Mouse (Mus musculus) ES-Bruce4 (cell line): ENCODE data around the gene Thsd7b. TPM values are rescaled to one million over a fixed set of nuclear protein-coding genes. Genes with fewer than 3 reads are reported as not detected.

ENCODE experiments used
- H3K27ac ChIP-seq: 2 replicates; pipeline ENCODE4 v1.5.1; 2012; ENCODE audit warnings: low read length, inconsistent platforms; ENCODE audit not compliant: insufficient read depth
- H3K27me3 ChIP-seq: 2 replicates; pipeline ENCODE4 v1.6.1; 2012; ENCODE audit warnings: mild to moderate bottlenecking, low read length, inconsistent platforms; ENCODE audit not compliant: control insufficient read depth, poor library complexity, insufficient read depth, severe bottlenecking
- H3K36me3 ChIP-seq: 2 replicates; pipeline ENCODE4 v1.6.1; 2012; ENCODE audit warnings: inconsistent platforms, mild to moderate bottlenecking, low read length, moderate library complexity; ENCODE audit not compliant: control insufficient read depth, poor library complexity, insufficient read depth, severe bottlenecking
- H3K4me1 ChIP-seq: one replicate; pipeline ENCODE4 v1.8.1; 2011; ENCODE audit warnings: low read length; ENCODE audit not compliant: control insufficient read depth, insufficient read depth
- H3K4me3 ChIP-seq: 2 replicates; pipeline ENCODE4 v1.5.1; 2011; ENCODE audit warnings: low read depth, mild to moderate bottlenecking, low read length
- H3K9ac ChIP-seq: 2 replicates; pipeline ENCODE4 v1.6.1; 2012; ENCODE audit warnings: low read depth, mild to moderate bottlenecking, inconsistent platforms; ENCODE audit not compliant: poor library complexity, severe bottlenecking
- H3K9me3 ChIP-seq: replicated peaks from 2 replicates; pipeline ENCODE4 v1.6.1; 2012; ENCODE audit warnings: mild to moderate bottlenecking, low read length, inconsistent platforms; ENCODE audit not compliant: control insufficient read depth, poor library complexity, insufficient read depth, severe bottlenecking
- CTCF ChIP-seq: IDR thresholded peaks from one replicate; pipeline ENCODE4 v1.8.1; 2011; ENCODE audit warnings: low read depth, low read length
- EP300 ChIP-seq: IDR thresholded peaks from 2 replicates; pipeline ENCODE4 v1.6.1; 2011; ENCODE audit warnings: low read depth, low read length; ENCODE audit not compliant: insufficient read depth
- POLR2A ChIP-seq: IDR thresholded peaks from one replicate; pipeline ENCODE4 v1.8.1; 2011; ENCODE audit warnings: low read length; ENCODE audit not compliant: insufficient read depth
- polyA plus RNA-seq: library from polyadenylated mRNA; stranded (reverse); fragments of >200 nt; gene quantifications from 2 replicates; pipeline ENCODE4 v1.2.4, GENCODE M21; 2011; ENCODE audit warnings: low read depth; ENCODE audit not compliant: missing spikeins, insufficient read depth, insufficient read length

Thsd7b gene
- polyA plus RNA-seq, 1 experiment, result 0.18 TPM

DNA sequence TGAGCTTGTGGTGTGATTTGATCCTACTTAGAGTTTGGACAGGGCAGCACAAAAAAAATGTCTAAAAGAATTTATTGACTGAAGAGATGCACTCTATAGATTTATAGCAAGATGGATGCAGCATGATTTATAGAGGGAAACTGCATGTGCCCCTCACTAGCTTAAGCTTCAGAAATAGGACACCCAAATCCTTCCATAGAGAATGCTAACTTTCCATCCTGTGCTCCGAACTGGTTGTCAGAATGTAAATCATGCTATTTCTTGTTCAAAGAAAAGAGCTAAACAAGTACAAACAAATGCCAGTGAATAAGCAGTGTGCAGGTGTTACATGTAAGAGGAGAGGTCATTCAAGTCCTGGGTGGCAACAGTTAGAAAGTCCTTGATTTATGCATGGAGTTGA, 402.8 kb downstream of the Thsd7b start:
- H3K9ac ChIP-seq, result no peak overlapping the region
- TF ChIP-seq POLR2A (no peak), EP300 (no peak), CTCF (no peak)
- no peak overlapping the region for H3K27ac ChIP-seq
- H3K36me3 ChIP-seq, result no peaks in the 10 kb centered on the region
- H3K27me3 ChIP-seq, result no peaks in the 10 kb centered on the region
- no peak overlapping the region for H3K4me3 ChIP-seq
- H3K9me3 ChIP-seq, result no peaks in the 10 kb centered on the region
- no peaks in the 10 kb centered on the region for H3K4me1 ChIP-seq

DNA sequence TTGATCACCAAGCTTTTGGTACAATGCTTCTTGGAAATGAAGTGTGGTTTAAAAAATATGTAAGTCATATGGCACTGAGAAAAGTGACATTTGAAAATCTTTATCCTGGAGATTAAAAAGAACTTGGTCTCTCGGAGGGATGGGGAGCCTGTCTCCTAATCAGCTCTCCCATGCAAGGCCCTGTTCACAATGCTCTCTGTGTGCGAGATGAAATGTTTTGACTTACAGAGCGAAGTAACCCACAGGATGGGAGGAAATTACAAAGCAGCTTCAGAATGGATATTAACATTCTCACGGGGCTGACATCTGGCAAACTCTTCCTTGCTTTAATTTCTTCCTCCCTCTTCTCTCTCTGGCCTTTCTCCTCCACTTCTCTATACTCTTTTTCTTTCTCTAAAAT, 405.7 kb downstream of the Thsd7b start:
- Histone ChIP-seq H3K36me3 (no peaks in the 10 kb centered on the region), H3K9me3 (no peaks in the 10 kb centered on the region), H3K4me3 (no peak overlapping the region), H3K4me1 (no peaks in the 10 kb centered on the region), H3K27me3 (no peaks in the 10 kb centered on the region), H3K9ac (no peak overlapping the region), H3K27ac (no peak overlapping the region)
- TF ChIP-seq EP300 (no peak), CTCF (no peak), POLR2A (no peak)

DNA sequence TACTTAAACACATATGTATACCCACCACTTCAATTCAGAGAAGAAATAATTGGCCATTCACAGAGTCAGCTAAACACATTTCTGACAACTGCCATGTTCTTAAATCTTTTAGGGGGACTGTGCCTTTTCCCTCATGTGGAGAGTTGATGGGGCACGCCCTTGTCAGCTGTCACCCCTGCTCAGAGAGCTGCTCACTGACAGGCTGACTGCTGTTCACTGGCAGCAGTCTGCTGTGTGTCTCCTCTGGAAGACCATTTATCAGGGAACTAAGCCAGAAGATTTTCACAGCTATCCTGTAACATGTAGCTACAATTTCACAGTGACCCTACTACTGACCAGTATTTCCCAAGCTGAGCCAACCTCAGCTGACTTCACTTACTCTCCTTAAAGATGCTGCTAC, 432.6 kb downstream of the Thsd7b start:
- H3K36me3 ChIP-seq, result no peaks in the 10 kb centered on the region

DNA sequence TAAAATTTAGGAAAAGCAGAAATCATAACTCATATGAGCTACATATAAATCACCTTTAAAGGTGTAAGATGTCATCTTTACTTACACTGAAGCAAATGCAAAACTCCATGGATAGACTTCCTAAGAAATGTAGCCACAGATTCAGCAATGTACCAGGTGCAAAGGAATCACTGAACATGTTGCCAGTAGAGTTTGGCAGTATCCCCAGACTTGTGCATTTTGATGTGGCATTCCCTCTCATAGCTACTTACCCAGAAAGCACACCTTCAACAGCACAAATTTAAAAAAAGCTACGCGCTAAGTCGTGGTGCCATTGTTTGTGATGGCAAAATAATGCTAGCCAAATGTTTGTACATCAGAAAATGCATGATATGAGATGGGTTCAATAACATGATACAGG, 439.6 kb downstream of the Thsd7b start:
- H3K4me3 ChIP-seq, result no peak overlapping the region
- TF ChIP-seq EP300 (no peak), POLR2A (no peak), CTCF (no peak)
- H3K27ac ChIP-seq, result no peak overlapping the region
- H3K9me3 ChIP-seq, result no peaks in the 10 kb centered on the region
- H3K36me3 ChIP-seq, result no peaks in the 10 kb centered on the region
- H3K27me3 ChIP-seq, result no peaks in the 10 kb centered on the region
- H3K9ac ChIP-seq, result no peak overlapping the region
- H3K4me1 ChIP-seq, result no peaks in the 10 kb centered on the region

More for the DNA sequence above, 432.6 kb downstream of the Thsd7b start:
- Histone ChIP-seq H3K27me3 (no peaks in the 10 kb centered on the region), H3K27ac (no peak overlapping the region), H3K9ac (no peak overlapping the region), H3K4me1 (no peaks in the 10 kb centered on the region), H3K9me3 (peaks cover 6% of the 10 kb centered on the region), H3K4me3 (no peak overlapping the region)
- no peak for TF ChIP-seq POLR2A
- TF ChIP-seq CTCF, result no peak
- no peak for TF ChIP-seq EP300

DNA sequence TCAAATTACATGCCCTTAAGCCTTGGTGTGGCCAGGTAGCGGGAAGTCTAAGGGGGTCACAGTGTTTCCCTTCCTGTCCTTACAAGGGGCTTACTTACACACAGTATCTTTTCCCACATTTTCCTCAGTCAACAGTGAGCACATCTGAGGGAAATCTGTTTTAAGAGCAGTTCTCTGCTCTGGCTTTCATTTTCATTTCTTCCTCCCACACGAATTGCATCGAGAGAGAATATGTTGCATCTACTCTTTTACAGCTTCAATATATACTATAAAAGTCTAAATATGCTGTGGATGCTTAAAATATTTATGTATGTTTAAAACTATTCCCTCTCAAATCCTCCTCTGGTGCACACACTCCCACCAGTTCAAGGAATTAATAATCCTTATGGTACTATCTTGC, 440.5 kb downstream of the Thsd7b start:
- Histone ChIP-seq H3K36me3 (no peaks in the 10 kb centered on the region), H3K4me1 (no peaks in the 10 kb centered on the region), H3K27me3 (no peaks in the 10 kb centered on the region), H3K9ac (no peak overlapping the region), H3K27ac (no peak overlapping the region), H3K4me3 (no peak overlapping the region), H3K9me3 (no peaks in the 10 kb centered on the region)
- TF ChIP-seq EP300 (no peak), CTCF (no peak), POLR2A (no peak)

DNA sequence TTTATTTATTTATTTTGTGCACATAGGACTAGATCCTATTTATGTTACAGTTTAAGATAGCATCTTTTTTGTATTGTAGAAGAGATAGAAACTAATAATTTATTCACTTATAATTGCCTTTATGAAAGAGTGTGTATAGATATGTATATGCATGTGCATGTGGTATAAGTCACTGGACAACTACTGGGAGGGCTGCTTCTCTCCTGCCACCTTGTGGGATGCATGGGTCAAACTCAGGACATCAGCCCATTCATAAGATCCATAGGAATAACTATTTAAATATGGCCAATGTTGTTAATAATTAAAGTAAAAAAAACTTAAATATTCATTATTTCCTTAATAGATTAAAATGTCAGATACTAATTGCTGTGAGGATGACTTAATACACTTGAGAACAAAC, 446.5 kb downstream of the Thsd7b start:
- H3K4me1 ChIP-seq, result no peaks in the 10 kb centered on the region
- H3K27ac ChIP-seq, result no peak overlapping the region
- H3K27me3 ChIP-seq, result no peaks in the 10 kb centered on the region
- no peaks in the 10 kb centered on the region for H3K9me3 ChIP-seq
- H3K9ac ChIP-seq, result no peak overlapping the region
- H3K4me3 ChIP-seq, result no peak overlapping the region
- TF ChIP-seq CTCF (no peak), POLR2A (no peak), EP300 (no peak)
- H3K36me3 ChIP-seq, result no peaks in the 10 kb centered on the region

DNA sequence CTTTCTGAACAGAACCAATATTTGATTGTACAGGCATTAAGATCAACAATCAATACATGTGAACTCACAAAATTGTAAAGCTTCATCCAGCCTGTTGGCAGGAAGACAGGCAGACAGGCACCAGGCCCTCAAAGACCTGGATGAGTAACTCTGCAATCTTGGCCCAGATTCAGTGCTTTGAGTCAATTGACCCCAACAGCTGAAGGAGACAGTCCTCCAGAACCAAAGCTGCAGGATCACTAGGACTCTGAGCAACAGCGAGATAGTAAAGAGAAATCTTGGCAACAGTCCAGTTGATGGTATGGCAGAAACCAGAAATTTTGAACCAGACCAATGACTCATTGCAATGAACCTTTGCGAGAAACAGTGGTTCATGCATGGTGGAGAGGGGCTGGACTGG, 458.9 kb downstream of the Thsd7b start:
- no peaks in the 10 kb centered on the region for H3K4me1 ChIP-seq
- H3K9ac ChIP-seq, result no peak overlapping the region
- H3K27me3 ChIP-seq, result no peaks in the 10 kb centered on the region
- no peaks in the 10 kb centered on the region for H3K9me3 ChIP-seq
- H3K36me3 ChIP-seq, result no peaks in the 10 kb centered on the region
- TF ChIP-seq POLR2A (no peak), CTCF (no peak), EP300 (no peak)
- no peak overlapping the region for H3K27ac ChIP-seq
- no peak overlapping the region for H3K4me3 ChIP-seq
